Mouse (Mus musculus) testis, postnatal 10 days (tissue): ENCODE measurements around the gene Ppp1r9a.
"Not testable (repeated sequence)": the region's sequence is repeated elsewhere in the genome, so short reads cannot be mapped to it uniquely, and the experiment has no call there.

Experiments
- DNase-seq: peaks from one replicate; pipeline ENCODE4 v3.0.0; 2021; ENCODE audit warnings: low spot score

Ppp1r9a gene

DNA sequence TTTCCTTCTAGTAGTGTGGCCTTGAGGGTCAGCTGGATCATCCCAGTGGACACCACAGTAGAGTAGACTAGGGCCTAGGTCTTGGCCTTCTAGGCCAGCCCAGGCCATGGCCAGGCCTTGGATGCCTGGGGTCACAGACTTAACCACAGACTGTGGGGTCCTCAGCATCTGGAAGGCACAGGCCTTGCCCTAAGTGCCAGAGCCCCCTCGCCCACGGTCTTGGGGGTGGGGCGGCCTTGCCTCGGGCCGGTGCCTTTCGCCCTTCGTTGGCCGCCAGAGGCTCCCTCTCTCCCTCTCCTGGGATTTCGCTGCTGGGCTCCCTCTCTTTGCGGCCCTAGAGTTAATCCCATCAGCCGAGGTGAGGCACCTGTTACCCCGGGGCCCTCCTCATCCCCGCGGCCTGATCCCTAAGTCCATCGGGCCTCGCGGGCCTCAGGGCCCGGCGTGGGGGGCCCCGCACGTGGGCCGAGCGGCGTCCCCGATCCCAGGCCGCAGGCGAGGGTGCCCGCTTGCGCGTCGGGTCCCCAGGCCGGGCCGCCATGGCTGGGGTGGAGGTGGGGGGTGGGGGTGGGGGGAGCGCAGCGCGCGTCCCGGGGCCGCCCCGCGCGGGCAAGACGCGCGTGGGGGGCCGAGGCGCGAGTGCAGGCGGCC, at the start of gene Ppp1r9a:
TSS of gene Ppp1r9a (plus strand) at position 244 of the 651 bp plus-strand sequence.
- DNase-seq, result peak; percentile 77

DNA sequence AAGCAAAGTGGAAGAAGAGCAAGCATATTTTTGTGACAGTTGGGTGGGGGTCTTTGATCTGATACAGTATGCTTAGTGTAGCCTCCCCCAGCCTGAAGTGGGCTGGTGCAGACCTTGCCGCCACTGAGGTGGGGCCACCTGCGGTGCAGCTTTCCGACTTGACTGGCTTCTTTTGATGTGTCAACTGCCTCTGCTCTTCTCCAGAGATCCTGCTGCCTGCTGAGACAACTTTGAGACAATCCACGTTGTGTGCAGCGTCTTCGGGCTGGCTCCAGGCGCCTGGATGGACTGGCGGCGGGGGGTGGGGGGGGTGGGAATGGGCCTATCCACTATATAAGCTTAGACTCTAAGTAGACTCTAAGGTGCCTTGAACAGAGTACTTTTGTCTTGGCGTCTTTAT, 47.5 kb upstream of the Ppp1r9a start:
- DNase-seq, result no peak

DNA sequence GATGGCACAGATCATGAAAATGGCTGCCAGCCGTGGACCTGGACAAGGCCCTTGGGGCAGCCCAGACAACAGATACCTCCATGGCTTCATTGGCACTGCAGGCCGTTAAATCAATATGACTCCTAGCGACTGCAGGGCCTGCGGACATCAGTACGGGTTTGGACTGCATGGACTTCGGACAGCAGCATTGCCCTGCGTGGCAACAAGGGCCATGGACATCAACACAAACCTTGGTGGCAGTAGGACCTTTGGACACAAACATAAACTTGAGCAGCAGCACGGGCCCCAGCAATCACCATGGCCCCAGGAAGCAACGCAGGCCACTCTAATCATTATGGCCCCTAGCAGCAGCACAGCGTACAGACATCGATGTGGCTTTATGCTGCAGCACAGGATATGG, 45.8 kb upstream of the Ppp1r9a start:
- DNase-seq, result no peak

DNA sequence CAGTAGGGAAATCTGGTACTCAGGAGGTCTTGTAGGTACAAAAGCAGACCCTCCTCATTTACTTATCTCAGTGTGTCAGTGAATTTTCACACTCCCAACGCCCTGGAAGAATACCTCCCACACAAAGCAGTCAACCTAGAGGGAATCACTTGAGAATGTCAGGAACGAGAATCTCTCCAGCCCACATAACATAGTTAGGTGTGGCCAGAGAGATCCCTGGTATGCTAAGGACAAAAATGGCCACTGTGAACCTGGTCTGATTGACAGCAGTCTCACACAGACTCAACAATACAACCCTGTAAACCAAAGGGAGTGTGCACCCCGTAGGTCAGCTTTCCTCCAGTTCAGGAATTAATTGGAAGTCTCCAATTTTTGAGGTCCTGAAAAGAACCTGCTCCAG, 18.4 kb upstream of the Ppp1r9a start:
- no peak for DNase-seq

DNA sequence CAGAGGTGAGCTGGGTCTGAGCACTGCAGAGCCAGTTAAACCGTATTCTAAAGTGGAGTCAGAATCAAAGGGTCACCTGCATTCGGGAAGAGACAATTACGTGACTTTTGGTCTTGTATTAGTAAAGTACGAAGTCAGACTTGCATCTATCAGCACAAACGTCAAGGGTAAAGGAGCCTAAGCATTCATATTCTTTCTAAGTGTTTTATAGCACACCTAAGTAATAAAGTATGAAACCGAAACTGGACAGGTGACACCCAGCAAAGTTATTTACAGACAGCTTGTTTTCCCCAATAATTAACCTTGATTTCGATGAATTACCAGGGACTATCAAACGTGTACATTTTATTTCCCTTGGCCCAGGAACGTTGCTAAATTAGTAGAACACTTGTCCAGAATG, 13.2 kb upstream of the Ppp1r9a start:
- no peak for DNase-seq

DNA sequence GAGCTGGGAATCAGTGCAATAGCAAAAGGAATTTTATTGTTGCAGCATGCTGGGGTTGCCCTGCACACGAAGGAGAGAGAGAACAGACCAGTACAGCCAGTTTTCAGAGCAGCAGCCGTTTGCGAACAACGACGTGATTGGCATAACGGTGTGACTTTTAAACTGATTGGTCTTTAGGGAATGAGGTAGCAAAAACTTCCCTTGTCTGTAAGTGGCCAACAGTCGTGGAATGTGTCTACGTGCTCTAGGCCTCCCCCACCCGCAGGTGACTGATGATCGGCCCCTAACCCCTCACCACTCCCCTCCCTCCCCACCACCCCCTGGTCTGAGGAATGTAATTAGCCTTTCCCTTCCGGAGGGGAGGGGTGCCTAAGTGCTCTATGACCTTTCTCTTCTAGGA, 10.3 kb upstream of the Ppp1r9a start:
- DNase-seq, result no peak

DNA sequence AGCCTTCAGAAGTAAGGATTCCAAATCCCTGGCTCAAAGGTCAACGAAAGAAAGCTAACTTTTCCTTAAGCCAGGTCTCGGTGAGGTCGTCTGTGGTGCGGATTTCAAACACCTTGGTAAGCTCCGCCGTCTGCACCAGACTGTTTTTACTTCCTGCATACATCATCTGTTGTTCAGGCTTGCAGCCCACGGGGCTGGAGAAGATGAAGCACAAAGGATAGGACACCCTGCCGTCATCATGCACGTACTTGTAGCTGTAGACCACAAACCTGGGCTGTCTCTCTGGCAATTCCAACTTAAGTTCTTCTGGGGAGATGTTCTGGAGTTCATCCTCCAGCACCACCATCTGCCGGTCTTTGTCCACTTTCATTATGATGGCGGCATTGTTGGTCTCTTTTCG, 9.4 kb upstream of the Ppp1r9a start:
- not testable (repeated sequence) for DNase-seq

DNA sequence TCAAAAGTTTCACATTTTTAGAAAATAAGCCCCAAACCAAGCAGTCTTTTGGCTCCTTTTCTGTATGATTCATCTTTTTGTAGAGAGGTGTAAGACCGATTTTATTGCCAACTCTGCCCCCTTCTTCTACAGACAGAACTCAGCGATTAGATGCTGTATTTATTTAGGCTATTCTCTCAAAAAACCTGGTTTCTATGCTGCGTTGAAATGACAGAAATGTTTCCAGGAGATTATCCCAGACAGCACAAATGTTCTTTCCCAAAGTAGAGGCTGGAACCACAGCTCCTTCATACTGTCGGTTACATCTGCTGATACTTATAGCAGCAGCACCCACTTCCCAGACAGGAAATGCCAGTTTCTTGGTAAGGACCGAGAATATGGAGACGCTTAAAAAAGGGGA, 2.8 kb upstream of the Ppp1r9a start:
- DNase-seq, result no peak

DNA sequence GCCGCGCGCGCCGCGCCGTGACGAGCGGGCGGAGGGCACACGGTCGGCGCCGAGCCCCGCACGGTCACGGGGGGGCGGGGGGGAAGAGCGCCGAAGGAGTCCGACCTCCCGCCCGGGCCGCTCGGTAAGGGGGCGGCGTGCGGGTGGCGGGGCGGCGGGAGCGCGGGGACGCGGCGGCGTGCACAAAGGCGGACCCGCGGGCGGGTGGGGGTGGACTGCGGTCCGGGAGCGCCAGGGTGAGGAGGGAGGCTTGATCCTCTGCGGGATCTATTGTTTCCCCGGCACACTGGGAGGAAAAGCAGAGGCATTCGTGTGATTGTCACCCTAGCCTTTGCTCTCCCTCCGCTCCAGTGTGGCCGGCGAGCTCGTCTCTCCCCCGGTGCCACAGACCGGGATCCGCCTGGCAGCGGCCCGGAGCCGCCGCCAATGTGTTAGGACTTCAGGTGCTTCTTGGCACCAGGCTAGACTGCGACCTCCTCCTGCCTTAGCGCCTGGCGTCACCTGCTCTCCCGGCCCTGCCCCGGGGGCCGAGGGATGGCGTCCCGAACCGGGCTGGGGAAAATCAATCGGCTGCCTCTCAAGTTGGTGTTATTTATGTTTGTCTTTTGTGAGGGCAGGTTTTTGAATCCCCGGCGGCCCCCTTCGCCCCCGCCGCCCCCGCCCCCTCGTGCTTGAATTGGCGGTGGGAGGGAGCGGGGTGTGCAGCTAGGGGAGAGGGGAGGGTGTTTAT, 773 bp downstream of the Ppp1r9a start:
- DNase-seq, result peak; percentile 78

DNA sequence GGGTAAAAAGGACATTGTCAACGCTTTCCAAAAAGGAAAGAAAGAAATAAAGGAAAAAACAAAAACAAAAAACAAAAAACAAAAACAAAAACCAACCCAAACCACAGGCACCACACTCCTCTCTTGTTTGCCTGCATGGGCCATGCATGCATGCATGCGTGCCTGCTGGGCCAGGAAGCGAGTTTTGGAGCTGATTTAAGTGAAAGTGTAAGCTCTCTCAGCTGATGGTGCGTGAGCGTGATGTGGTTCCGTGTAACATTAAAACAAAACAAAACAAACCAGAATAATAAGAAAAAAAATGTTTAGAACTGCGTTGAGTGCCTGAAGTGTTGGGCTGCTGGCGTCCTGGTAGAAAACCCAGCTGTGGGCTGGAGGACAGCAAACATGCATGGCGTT, 1.3 kb downstream of the Ppp1r9a start:
- DNase-seq, result peak; percentile 52

DNA sequence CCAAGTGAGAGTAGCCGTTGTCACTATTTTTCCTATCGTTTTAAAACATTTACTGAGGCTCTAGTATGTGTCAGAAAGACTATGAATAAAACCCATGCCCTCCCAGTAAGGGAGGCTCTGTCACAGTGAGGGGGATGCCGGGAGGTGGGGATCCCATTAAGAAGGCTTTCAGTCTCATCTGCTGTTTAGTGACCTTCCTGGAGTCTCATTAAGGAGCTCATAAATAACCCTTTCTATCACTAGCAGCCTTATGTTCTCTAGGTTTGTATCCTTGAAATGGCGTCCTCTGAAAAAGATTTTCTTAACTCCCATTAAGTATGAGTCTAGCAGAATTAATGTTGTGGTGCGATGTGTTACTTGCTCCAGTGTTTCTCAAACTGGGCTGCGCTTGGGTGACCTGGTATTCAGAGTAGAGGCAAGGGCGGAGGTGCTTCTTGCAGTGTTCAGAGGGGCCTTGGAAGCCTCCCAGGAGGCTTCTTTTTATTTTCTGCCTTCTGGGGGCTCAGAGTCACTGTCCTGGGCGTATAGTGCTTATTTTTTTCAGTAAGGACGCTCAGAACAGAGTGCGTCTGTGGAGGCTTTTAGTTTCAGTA, 7.4 kb downstream of the Ppp1r9a start:
- DNase-seq, result no peak

DNA sequence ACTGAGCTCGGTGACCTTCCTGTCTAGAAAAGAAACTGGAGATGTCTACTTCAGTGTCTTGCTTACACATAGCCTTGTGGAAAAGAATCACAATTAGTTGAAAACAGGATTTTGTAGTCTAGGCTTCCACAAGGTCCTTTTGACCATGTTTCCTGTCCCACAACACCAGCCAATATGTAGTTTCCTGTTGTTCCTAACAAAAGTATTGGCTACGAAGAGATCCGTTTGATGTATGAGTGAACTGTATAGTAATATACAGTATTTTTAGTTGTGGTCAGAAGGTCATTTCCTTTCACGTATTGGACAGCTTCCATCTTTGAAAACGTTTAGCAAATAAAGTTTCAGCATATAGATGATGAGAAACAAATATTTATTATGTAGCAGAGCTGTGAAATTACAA, 15.8 kb downstream of the Ppp1r9a start:
- no peak for DNase-seq

DNA sequence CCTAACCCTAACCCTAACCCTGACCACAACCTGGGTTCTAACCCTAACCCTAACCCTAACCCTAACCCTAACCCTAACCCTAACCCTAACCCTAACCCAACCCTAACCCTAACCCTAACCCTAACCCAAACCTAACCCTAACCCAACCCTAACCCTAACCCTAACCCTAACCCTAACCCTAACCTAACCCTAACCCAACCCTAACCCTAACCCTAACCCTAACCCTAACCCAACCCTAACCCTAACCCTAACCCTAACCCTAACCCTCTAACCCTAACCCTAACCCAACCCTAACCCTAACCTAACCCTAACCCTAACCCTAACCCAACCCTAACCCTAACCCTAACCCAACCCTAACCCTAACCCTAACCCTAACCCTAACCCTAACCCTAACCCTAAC, 21.1 kb downstream of the Ppp1r9a start:
- DNase-seq, result not testable (repeated sequence)

DNA sequence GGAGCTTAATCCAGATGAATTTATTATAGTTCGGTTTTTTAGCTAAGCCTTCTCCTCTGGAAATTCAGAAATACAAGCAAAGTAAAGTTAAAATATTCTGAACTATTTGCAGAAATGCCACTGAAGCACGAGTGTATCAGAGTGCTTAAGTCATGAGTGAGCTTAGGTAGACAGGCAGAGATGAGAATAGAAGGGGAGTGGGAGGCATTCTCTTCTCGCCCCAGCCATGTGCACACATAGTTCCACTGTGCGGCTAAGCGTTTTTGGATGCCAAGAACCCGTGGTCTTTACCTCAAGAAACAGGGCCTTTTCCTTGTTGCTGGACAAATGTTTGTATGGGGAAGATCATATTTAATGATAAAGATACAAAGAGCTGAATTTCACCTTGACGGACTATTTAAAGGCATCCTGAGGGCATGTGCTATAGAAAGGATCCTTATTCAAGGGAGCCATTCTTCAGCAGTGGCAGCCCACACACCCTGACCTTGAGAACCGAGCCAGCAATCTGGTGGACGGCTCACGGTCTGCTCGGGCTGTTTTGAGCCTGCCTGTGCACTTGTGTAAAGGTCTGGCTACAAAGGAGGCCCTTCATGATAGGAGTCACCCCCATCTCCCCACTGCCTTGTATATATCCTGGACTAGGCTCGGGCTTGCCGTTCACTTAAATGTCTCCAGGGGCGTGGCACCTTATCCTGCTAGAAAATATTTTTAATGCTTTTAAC, 23.4 kb downstream of the Ppp1r9a start:
- peak; percentile 54 for DNase-seq

DNA sequence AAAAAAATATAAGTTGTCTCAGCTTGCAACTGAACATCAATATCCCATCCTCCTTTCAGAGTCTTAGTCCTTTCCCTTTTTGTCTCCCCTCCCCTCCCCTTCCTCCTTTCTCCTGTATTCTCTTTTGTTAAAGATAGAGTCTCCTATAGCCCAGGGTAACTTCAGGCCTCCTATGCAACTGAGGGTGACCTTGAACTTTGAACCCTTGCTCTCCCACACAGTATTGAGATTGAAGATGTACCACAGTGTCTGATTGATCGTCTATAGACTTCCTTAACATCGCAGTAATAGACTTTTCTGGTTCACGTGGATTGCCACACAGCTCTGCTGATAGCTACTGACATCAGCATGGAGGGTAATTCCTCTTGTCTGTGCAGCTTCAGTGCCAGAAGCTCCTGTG, 27.6 kb downstream of the Ppp1r9a start:
- no peak for DNase-seq

DNA sequence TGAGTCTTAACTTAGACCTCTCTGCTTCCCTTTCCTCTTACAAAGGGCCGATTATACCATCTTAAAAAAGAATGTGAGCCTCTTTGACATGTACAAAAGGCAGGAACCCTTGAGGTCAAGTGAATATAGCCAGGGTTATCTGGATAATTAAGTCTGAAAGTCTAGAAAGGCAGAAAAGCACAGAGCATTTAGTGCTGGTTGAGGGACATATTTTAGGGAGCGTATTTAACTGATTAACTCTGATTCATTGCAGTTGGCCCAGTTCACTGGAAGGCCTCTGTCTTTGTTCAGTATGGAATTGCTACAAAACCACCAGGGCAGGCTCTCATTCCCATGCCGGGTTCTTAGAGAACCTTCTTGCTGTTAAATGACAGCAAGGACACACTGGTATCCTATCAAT, 36.2 kb downstream of the Ppp1r9a start:
- no peak for DNase-seq

DNA sequence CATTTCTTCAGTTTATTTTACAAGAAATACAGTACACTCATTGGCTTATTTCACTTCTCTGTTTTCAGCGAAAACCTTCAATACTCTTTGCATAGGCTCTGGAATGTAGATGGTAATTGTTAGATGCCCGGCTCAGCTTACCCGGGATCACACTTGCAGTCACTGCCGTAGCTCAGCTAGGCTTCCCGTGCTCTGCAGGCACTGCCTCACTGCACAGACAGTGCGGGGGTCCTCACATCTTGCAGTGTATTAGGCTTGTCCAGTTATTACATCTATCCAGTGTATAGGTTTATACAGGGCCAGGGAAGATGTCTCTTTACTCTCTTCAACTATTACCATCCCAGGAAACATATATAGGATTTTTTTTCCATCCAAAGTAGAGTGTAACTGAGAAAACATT, 37.4 kb downstream of the Ppp1r9a start:
- DNase-seq, result no peak

DNA sequence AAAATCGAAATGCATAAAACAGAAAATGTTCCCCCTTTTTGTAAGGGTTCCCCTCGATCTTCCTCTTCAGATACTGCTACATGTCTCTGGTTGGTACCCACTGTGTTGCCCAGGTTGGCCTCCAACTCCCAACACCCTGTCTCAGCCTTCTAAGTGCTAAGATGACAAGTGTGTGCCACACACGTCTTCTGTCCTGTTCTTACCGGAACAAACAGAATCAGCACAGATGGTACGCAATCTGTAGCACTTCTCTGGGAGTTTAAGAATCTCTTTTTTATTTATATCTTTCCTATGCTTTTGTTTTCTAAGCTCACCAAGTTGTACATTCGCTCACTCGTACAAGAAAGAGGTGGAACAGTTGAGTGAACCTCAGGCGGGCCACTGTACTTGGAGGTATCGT, 37.9 kb downstream of the Ppp1r9a start:
- DNase-seq, result no peak

DNA sequence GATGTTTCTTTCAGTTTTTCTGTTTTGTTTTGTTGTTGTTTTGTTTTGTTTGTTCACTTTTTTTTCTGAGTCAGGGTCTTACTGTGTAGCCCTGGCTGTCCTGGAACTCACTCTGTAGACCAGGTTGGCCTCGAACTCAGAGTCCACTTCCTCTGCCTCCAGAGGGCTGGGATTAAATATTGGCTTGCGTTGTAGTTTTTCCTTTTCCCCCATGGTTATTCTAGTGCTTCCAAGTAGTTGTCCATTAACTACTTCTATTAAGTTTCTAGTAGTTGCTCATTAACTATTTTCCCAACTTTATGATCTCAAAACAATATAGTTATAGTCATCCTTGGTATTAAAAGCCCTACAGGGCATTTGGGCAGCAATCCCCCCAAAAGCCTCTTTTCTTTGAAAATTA, 41.1 kb downstream of the Ppp1r9a start:
- DNase-seq, result no peak

DNA sequence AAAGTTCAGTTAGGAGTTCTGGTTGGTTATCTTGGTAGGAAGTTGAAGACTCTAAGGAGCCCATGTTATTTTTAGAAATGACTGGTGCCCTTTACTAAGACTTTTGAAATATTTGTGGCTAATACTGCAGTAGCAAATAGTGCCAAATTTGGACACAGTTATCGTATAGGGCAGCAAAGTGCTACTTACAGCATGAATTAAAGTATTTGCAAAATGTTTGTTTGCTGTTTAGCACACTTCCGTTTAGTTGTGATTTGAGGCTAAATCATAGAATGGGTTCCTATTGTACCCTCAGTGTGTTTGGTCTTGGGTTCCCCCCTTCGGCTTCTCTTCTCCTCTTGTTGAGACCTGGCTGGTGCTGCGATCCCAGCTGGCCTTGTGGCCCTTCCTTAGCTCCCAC, 45.3 kb downstream of the Ppp1r9a start:
- DNase-seq, result no peak

DNA sequence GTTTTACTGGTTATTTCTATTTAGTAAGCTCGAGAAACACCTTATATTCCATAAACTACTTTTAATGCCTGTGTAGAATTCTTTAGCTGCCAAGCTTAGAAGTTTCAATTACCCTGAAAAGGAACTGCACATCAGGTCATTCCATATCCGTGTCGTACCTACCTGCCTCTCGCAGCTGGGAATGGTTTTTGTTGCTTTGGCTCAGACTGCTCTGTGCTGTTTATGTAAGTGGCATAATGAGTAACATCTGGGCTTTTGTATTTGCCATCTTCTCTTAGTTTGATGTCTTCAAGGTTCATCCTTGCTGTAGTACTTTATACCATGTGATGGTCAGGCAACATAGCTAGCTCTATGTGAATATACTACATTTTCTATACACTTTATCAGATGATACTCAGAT, 47.0 kb downstream of the Ppp1r9a start:
- no peak for DNase-seq

DNA sequence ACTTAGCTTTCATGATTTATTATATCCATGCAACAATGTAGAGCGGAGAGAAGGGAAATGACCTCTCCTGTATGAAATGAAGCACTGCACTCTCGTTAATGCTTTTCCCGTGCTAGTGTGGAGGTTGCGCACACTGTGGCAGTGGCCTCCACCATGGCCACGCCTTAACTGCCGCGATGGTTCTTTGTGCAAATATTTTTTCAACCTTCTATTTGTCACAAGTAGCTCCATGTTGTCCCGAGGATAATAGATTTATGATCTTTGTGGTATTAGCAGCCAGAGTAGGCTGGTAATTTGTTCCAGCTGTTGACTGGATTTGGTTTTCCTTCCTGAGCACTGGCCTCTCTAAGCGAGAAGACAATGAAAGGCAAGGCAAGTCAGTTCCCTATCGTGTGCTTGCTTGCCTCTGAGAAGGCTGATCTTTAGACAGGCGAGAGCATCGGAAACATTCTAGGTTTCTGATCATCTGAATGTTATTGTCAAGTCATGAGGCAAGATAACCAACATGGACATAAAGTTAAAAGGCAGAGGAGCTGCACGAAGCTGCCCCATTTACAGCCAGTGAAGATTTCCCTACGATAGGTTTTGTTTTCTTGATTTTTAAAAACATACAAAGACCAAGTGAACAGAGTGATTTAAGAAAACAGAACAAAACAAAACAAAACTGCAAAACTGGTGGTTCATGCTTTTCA, 50.5 kb downstream of the Ppp1r9a start:
- DNase-seq, result no peak
